Mouse (Mus musculus) cerebellum, adult 2 months (tissue): ENCODE results near the gene Znrf3. TPM values are rescaled to one million over a fixed set of nuclear protein-coding genes. Genes with fewer than 3 reads are reported as not detected.

Experiments
- DNase-seq, 2 experiments: peaks; one replicate each; pipeline ENCODE4 v3.0.0; 2021
- H3K27ac ChIP-seq: fragments of 200-500 bp; 2 replicates; pipeline ENCODE4 v1.5.1; 2012; ENCODE audit warnings: low read length, control low read depth, inconsistent platforms; ENCODE audit not compliant: insufficient read depth
- H3K27me3 ChIP-seq: fragments of 200-500 bp; 2 replicates; pipeline ENCODE4 v1.6.1; 2012; ENCODE audit warnings: inconsistent platforms, mild to moderate bottlenecking, low read length, moderate library complexity; ENCODE audit not compliant: control insufficient read depth, insufficient read depth
- H3K4me1 ChIP-seq: fragments of 200-500 bp; 2 replicates; pipeline ENCODE4 v1.6.1; 2011; ENCODE audit warnings: low read length; ENCODE audit not compliant: control insufficient read depth, insufficient read depth
- H3K4me3 ChIP-seq: fragments of 200-500 bp; replicated peaks from 2 replicates; pipeline ENCODE3; 2011; ENCODE audit warnings: mild to moderate bottlenecking, low read depth, low read length, control low read depth; ENCODE audit not compliant: insufficient read depth
- CTCF ChIP-seq: fragments of 200-500 bp; IDR thresholded peaks from 2 replicates; pipeline ENCODE4 v1.5.1; 2011; ENCODE audit warnings: low read depth, mild to moderate bottlenecking, control low read depth, low read length, moderate library complexity, borderline replicate concordance; ENCODE audit not compliant: insufficient read depth
- POLR2A ChIP-seq: fragments of 200-500 bp; IDR thresholded peaks from 2 replicates; pipeline ENCODE4 v1.6.1; 2011; ENCODE audit warnings: low read length, control low read depth, borderline replicate concordance; ENCODE audit not compliant: insufficient read depth
- WGBS: fragments of 180-500 bp; shearing (Covaris S2); methylation state at CpG from one replicate; pipeline ENCODE4 v1.1.7; 2018; 5-methylcytosine and 5-hydroxymethylcytosine counted together
- polyA plus RNA-seq: library from polyadenylated mRNA; depleted of rRNA; stranded (reverse); fragments of >200 nt; gene quantifications from 2 replicates; pipeline ENCODE4 v1.2.3, GENCODE M21; 2012

The Znrf3 gene
- polyA plus RNA-seq, 1 experiment = 5.4 TPM

DNA sequence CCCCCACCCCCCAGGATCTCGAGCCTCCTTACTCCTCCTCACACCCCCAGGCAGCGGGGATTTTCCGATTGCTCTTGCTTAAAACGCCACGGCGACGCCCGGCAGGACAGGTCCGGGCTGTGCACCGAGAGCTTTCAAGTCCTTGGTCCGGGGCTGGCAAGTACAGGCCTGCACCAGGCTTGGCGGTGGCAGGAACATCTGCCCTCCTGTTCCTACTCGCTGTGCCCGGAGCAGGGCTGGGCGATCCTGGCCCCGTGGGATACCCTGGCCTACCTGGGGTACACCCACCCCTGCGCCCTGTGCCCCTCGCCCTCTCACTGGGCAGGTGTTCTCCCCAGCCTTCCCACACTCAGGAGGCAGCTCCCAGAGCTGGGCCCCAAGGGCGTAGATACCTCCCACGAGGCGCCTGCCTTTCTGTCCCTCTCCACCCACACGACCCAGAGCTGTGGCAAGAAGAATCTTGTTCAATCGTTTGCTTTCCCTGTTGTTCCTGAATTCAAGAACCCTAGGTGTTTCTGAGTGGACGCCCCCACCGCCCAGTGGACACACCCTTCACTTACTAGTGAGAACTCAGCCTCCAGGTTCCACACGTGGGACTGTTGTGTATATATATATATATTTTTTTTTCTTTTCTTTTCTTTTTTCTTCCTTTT is 181.4 kb downstream of the Znrf3 start:
- DNase-seq = peak in 1 of 2 experiments; percentile 13
- H3K4me1 ChIP-seq = 0 out of 2 replicates have a peak, but pooled peaks cover 3% of the 10 kb centered on the region
- TF ChIP-seq CTCF (no peak), POLR2A (no peak)
- no peaks in the 10 kb centered on the region; the same call in 1 of the 2 replicates for H3K27me3 ChIP-seq
- WGBS = 75% methylated on average over 26 of the region's 26 CpGs
- H3K27ac ChIP-seq = no peak overlapping the region
- H3K4me3 ChIP-seq = no peak overlapping the region

DNA sequence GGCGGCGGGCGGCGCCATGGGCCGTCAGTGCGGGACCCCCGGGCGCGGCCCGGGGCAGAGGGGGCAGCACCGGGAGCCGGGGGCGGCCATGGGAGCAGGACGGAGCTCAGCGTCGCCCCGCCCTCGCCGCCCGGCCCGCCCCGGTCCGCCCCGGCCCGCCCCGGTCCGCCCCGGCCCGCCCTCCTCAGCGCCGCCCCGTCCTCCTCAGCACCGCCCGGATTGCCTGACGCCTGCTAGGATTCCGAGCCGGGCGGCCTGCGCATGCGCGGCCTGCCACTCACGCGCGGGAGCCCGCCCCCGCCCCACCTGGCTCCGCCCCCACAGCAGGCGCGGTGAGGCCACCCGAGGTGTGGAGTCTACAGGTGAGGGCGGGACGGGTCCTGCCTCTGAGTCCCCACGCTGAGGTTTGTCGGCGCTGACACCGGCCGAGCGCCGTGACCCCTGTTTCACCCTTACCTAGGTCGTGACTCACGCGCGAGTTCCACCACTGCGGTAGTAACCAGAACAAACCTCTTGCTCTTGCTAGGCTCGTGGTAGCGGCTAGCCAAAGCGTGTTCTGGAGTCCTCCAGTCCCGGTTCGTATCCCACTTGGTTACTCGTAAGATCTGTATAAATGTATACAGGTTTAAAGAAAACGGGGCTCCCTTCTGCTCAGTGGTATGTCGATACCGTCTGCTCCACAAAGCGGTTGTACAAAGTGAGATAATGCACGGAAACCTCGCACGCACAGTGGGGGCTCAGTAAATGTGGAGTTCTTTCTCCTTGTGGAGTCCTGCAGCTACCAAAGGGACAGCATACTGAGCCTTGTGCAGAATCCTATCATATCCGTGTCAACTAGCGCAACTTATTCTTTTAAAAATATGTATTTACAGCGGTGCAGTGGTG is 182.9 kb downstream of the Znrf3 start, which contains the start of gene Kremen1:
Kremen1 (minus strand) TSS at position 51 of the 885 bp plus-strand sequence.
- Histone ChIP-seq H3K27ac (no peak within 1 kb of the TSS), H3K27me3 (no peaks in the 10 kb centered on the region; the same call in 1 of the 2 replicates), H3K4me3 (peak within 1 kb of the TSS; percentile 86), H3K4me1 (0 out of 2 replicates have a peak, but pooled peaks cover 3% of the 10 kb centered on the region)
- 2% methylated on average over 70 of the region's 80 CpGs for WGBS
- TF ChIP-seq CTCF (no peak), POLR2A (peak; percentile 54)
- peak; percentile 94 to 95 for DNase-seq

DNA sequence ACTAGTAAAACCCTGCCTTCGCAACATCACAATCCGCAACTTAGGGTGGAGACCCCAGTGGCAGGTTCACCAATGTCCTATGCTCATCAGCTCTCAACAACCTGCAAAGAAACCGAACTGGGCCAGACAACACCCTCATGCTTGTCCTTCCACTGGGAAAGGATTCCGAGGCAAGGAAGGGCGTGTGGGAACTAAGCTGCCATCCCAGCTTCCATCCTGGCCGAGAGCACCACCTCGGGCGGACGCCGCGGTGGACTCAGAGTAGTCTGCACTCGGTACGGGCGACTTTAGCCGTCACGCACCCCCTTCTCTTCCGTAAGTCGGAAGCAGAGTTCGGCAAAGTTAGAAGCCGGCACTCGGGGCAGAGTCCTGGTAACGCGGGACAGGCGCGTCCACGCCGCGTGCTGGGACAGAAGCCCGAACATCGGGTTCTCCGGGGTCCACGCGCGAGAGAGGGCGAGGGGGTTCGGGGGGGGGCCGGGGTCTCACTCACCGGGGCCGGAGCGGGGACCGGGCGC is 183.6 kb downstream of the Znrf3 start:
- H3K27me3 ChIP-seq = no peaks in the 10 kb centered on the region; the same call in 1 of the 2 replicates
- H3K27ac ChIP-seq = no peak overlapping the region
- peak overlapping the region; percentile 86 for H3K4me3 ChIP-seq
- peak in 1 of 2 experiments; percentile 48 for DNase-seq
- TF ChIP-seq POLR2A (no peak), CTCF (no peak)
- WGBS = 1% methylated on average over 42 of the region's 42 CpGs
- H3K4me1 ChIP-seq = 0 out of 2 replicates have a peak, but pooled peaks cover 3% of the 10 kb centered on the region

DNA sequence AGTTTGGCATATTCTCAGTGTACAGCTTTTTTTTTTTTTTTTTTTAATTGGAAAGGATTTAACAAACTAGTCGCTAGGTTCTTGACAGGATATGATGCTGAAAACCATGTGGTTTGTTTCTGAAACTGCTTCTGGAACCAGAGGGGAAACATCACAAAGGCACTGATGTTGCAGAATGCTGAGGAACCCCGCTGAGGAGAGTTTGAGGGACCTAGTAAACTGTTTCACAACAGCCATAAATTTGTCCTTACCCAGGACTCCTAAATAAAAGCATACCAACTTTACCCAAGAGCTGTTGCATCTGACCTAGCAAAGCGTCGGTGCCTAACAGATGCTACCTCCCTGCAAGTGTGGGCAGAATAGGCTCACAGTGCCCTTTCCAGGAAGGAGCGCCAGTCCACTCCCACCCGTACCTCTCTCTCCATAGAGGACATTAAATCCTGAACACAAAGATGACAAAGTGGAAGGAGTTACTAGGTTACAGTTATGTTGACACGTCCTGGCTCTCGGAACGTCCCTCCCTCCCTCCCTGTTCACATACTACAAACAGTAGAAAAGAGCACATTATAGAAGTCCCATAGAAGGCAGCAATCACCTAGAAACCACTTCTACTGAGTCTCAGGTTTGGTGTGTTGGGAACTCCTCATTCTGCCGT is 184.6 kb downstream of the Znrf3 start:
- Histone ChIP-seq H3K4me3 (no peak overlapping the region), H3K4me1 (0 out of 2 replicates have a peak, but pooled peaks cover 3% of the 10 kb centered on the region)

DNA sequence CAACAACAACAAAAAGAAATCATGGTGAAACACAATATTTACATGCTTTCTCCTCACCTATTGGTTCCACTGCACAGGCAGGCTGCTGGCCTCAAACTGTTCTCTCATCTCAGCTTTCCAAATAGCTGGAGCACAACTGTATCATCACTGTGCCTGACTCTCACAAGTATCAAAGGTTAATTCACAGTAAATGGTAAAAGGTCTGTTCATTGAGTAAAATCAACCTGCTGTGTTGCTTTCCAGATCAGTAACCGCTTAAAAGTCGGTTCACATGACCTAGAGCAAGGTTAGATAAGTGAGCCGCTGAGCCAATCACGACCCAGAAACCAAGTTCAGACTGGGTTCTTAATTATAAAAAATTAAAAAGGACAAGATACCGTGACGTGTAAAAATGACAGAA is 186.6 kb downstream of the Znrf3 start:
- no peak for TF ChIP-seq POLR2A
- TF ChIP-seq CTCF = no peak
- no peak overlapping the region for H3K4me3 ChIP-seq
- no peak for DNase-seq
- no peak overlapping the region for H3K27ac ChIP-seq
- H3K27me3 ChIP-seq = no peaks in the 10 kb centered on the region; the same call in 1 of the 2 replicates
- 0 out of 2 replicates have a peak, but pooled peaks cover 3% of the 10 kb centered on the region for H3K4me1 ChIP-seq
- WGBS = 97% methylated on average over 6 of the region's 6 CpGs

More for the DNA sequence above, 184.6 kb downstream of the Znrf3 start:
- H3K27me3 ChIP-seq = no peaks in the 10 kb centered on the region; the same call in 1 of the 2 replicates
- DNase-seq = no peak
- whole genome bisulfite sequencing = 58% methylated on average over 10 of the region's 10 CpGs
- H3K27ac ChIP-seq = no peak overlapping the region
- no peak for TF ChIP-seq POLR2A
- no peak for TF ChIP-seq CTCF

DNA sequence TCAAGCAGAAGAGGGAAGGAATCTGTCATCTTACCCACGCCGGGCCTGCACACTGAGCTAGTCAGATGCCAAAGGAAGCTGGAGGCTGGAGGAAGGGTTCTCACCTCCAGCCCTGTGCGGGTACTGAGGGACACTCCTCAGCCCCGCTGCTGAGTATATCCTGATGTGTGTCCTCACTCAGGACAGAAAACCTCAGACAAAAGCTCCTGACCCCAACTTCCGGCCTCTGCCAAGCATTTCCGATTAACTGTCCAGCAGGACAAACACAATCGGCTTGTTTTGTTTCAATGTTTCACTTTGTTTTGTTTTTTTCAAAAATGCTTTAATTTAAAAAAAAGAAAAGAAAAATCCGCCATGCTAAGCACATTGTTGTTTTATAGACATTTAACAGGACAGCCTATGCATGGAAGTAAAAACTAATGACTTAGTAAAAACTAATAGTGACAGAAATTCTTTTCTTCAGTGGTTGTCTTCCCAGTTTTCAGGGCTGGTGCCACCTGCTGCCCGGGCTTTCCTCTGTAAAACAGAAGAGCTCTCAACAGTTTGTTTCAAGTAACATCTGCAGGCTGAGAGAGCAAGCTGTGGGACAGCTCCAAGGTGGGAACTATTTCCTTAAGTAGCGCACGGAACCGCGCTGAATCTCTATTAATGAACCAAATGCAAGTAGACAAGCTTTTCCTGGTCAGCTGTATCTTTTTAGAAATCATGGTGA is 187.3 kb downstream of the Znrf3 start:
- TF ChIP-seq POLR2A (no peak), CTCF (no peak)
- H3K27me3 ChIP-seq = no peaks in the 10 kb centered on the region; the same call in 1 of the 2 replicates
- DNase-seq = no peak
- H3K4me1 ChIP-seq = 0 out of 2 replicates have a peak, but pooled peaks cover 3% of the 10 kb centered on the region
- 83% methylated on average over 13 of the region's 13 CpGs for WGBS
- no peak overlapping the region for H3K27ac ChIP-seq
- H3K4me3 ChIP-seq = no peak overlapping the region

DNA sequence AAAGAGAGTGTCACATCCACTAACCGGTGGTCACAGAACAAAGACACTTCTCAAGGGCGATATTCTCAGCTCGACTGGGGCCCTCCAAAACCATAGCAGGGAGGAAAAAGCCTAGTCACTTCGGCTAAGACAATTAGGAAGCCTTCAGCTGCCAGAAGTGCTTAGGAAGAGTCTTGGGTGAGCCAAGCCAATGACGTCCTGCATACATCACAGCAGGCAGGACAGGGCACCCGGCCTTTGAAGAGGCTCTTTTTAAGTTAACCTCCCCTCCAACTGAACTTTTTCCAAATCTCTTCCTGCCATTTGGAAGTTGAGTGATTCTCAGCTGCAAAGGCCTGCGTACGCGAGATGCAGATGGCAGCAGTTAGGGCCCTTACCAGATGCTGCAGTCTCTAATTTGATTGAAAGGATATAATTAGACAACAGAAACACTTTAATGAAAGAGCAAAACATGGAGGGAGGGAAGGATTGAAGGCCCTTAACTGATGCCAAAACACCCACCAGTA is 189.1 kb downstream of the Znrf3 start:
- WGBS = 55% methylated on average over 9 of the region's 9 CpGs
- Histone ChIP-seq H3K27me3 (no peaks in the 10 kb centered on the region), H3K4me3 (no peak overlapping the region), H3K4me1 (no peaks in the 10 kb centered on the region), H3K27ac (no peak overlapping the region)
- no peak for DNase-seq
- TF ChIP-seq CTCF = no peak
- no peak for TF ChIP-seq POLR2A
